Mouse (Mus musculus) ES-E14 (cell line): ENCODE measurements at regions not wholly inside any gene's neighbourhood (a gene's known extent, or its start where the extent isn't known, plus 50 kb on each side); places are given as distances from the start of the nearest gene placed in this dataset.
"Not testable (repeated sequence)": the region's sequence is repeated elsewhere in the genome, so short reads cannot be mapped to it uniquely, and the experiment has no call there.

Experiments used
- HCFC1 ChIP-seq: IDR thresholded peaks from 2 replicates; pipeline ENCODE4 v1.6.1; 2012; ENCODE audit warnings: low read length, inconsistent platforms, borderline replicate concordance; ENCODE audit not compliant: insufficient read depth
- ZC3H11A ChIP-seq: IDR thresholded peaks from 2 replicates; pipeline ENCODE4 v1.6.1; 2012; ENCODE audit warnings: low read depth, mild to moderate bottlenecking, inconsistent platforms, low read length, borderline replicate concordance
- ZNF384 ChIP-seq: IDR thresholded peaks from 2 replicates; pipeline ENCODE4 v1.6.1; 2012; ENCODE audit warnings: low read depth, low read length, inconsistent platforms

GRCm38 (mm10) chrX:76174806-76175205 lies 89.3 kb upstream of the Cldn34b3 start:
- not testable (repeated sequence) for TF ChIP-seq ZC3H11A, ZNF384, HCFC1
